Mouse (Mus musculus): Measurements from ENCODE around the gene Fgf12. TPM values are rescaled to one million over a fixed set of nuclear protein-coding genes. Genes with fewer than 3 reads are reported as not detected.

Gene Fgf12
- total and polyA plus RNA-seq, 3 experiments, result 0.76 TPM; not detected in 2

- ATAC-seq (ENCODE audit: extremely low read depth, insufficient number of reproducible peaks, low FRiP score, poor library complexity, severe bottlenecking) (no peak), DNase-seq (ENCODE audit: low spot score) (no peak)
- H3K36me3 ChIP-seq (replicated peaks), result no peaks in the 10 kb centered on the region
- TF ChIP-seq TAL1 (conservative IDR thresholded peaks at IDR 0.05; ENCODE audit: low read depth, low read length), result no peak
- TF ChIP-seq CTCF (IDR thresholded peaks at IDR 0.05; ENCODE audit: low read depth, low read length), result no peak
- no peak for TF ChIP-seq POLR2AphosphoS5 (IDR thresholded peaks at IDR 0.05; ENCODE audit: insufficient replicate concordance, low read depth, low read length)
- no peak overlapping the region; the same call in 1 of the 2 replicates for H3K4me3 ChIP-seq (ENCODE audit: low read depth, low read length)
- H3K4me1 ChIP-seq (ENCODE audit: insufficient read depth, low read depth, low read length), result no peaks in the 10 kb centered on the region
- peaks cover 23% of the 10 kb centered on the region for H3K9me3 ChIP-seq (replicated peaks)
- H3K27me3 ChIP-seq (ENCODE audit: insufficient read depth, low read length), result no peaks in the 10 kb centered on the region
Measured at GRCm38 (mm10) chr16:28564716-28565217, 188.1 kb downstream of the Fgf12 start.

GRCm38 (mm10) chr16:28564075-28564715 lies 188.7 kb downstream of the Fgf12 start:
- Histone ChIP-seq H3K4me3 (ENCODE audit: low read depth, low read length) (no peak overlapping the region; the same call in 1 of the 2 replicates), H3K27me3 (ENCODE audit: insufficient read depth, low read length) (no peaks in the 10 kb centered on the region), H3K4me1 (ENCODE audit: insufficient read depth, low read depth, low read length) (no peaks in the 10 kb centered on the region), H3K9me3 (replicated peaks) (peaks cover 23% of the 10 kb centered on the region), H3K36me3 (replicated peaks) (no peaks in the 10 kb centered on the region)
- DNase-seq (ENCODE audit: low spot score) (no peak), ATAC-seq (ENCODE audit: extremely low read depth, insufficient number of reproducible peaks, low FRiP score, poor library complexity, severe bottlenecking) (no peak; the same call in 1 of the 2 replicates)
- no peak for TF ChIP-seq GATA1 (IDR thresholded peaks at IDR 0.05; ENCODE audit: borderline replicate concordance, low read length)

GRCm38 (mm10) chr16:28562847-28563246 lies 190.0 kb downstream of the Fgf12 start:
- no peak for TF ChIP-seq CTCF (IDR thresholded peaks at IDR 0.05; ENCODE audit: low read depth, low read length)
- no peak for TF ChIP-seq GATA2 (IDR thresholded peaks at IDR 0.05; ENCODE audit: borderline replicate concordance, low read depth, low read length)
- TF ChIP-seq GATA1 (IDR thresholded peaks at IDR 0.05; ENCODE audit: borderline replicate concordance, low read length), result no peak
- no peak for TF ChIP-seq POLR2AphosphoS5 (IDR thresholded peaks at IDR 0.05; ENCODE audit: insufficient replicate concordance, low read depth, low read length)
- no peak for TF ChIP-seq TAL1 (conservative IDR thresholded peaks at IDR 0.05; ENCODE audit: low read depth, low read length)
- ATAC-seq (ENCODE audit: extremely low read depth, insufficient number of reproducible peaks, low FRiP score, poor library complexity, severe bottlenecking), result no peak

GRCm38 (mm10) chr16:28555219-28555618 lies 197.6 kb downstream of the Fgf12 start:
- Histone ChIP-seq H3K36me3 (replicated peaks) (no peaks in the 10 kb centered on the region), H3K4me3 (ENCODE audit: low read depth, low read length) (no peak overlapping the region), H3K4me1 (ENCODE audit: insufficient read depth, low read depth, low read length) (no peaks in the 10 kb centered on the region), H3K9me3 (replicated peaks) (0 out of 2 replicates have a peak, but pooled peaks cover 9% of the 10 kb centered on the region), H3K27me3 (ENCODE audit: insufficient read depth, low read length) (no peaks in the 10 kb centered on the region)
- TF ChIP-seq GATA1 (IDR thresholded peaks at IDR 0.05; ENCODE audit: borderline replicate concordance, low read length) (no peak), POLR2AphosphoS5 (IDR thresholded peaks at IDR 0.05; ENCODE audit: insufficient replicate concordance, low read depth, low read length) (no peak), GATA2 (IDR thresholded peaks at IDR 0.05; ENCODE audit: borderline replicate concordance, low read depth, low read length) (no peak), TAL1 (conservative IDR thresholded peaks at IDR 0.05; ENCODE audit: low read depth, low read length) (no peak), CTCF (IDR thresholded peaks at IDR 0.05; ENCODE audit: low read depth, low read length) (no peak)
- no peak for ATAC-seq (ENCODE audit: extremely low read depth, insufficient number of reproducible peaks, low FRiP score, poor library complexity, severe bottlenecking)
- no peak for DNase-seq (ENCODE audit: low spot score)

More at GRCm38 (mm10) chr16:28562847-28563246, 190.0 kb downstream of the Fgf12 start:
- Histone ChIP-seq H3K9me3 (replicated peaks) (peaks cover 23% of the 10 kb centered on the region), H3K4me3 (ENCODE audit: low read depth, low read length) (no peak overlapping the region), H3K27me3 (ENCODE audit: insufficient read depth, low read length) (no peaks in the 10 kb centered on the region), H3K36me3 (replicated peaks) (no peaks in the 10 kb centered on the region), H3K4me1 (ENCODE audit: insufficient read depth, low read depth, low read length) (no peaks in the 10 kb centered on the region)
- no peak for DNase-seq (ENCODE audit: low spot score)

GRCm38 (mm10) chr16:28539423-28539822 lies 213.4 kb downstream of the Fgf12 start:
- ATAC-seq (ENCODE audit: extremely low read depth, insufficient number of reproducible peaks, low FRiP score, poor library complexity, severe bottlenecking) (no peak), DNase-seq (ENCODE audit: low spot score) (no peak)
- Histone ChIP-seq H3K36me3 (replicated peaks) (no peaks in the 10 kb centered on the region), H3K27me3 (ENCODE audit: insufficient read depth, low read length) (no peaks in the 10 kb centered on the region), H3K4me3 (ENCODE audit: low read depth, low read length) (no peak overlapping the region), H3K4me1 (ENCODE audit: insufficient read depth, low read depth, low read length) (no peaks in the 10 kb centered on the region), H3K9me3 (replicated peaks) (peaks cover 3% of the 10 kb centered on the region; the same call in 1 of the 2 replicates)
- no peak for TF ChIP-seq CTCF (IDR thresholded peaks at IDR 0.05; ENCODE audit: low read depth, low read length)
- TF ChIP-seq GATA2 (IDR thresholded peaks at IDR 0.05; ENCODE audit: borderline replicate concordance, low read depth, low read length), result no peak
- TF ChIP-seq POLR2AphosphoS5 (IDR thresholded peaks at IDR 0.05; ENCODE audit: insufficient replicate concordance, low read depth, low read length), result no peak
- TF ChIP-seq TAL1 (conservative IDR thresholded peaks at IDR 0.05; ENCODE audit: low read depth, low read length), result no peak
- no peak for TF ChIP-seq GATA1 (IDR thresholded peaks at IDR 0.05; ENCODE audit: borderline replicate concordance, low read length)

GRCm38 (mm10) chr16:28517596-28518524 lies 235.0 kb downstream of the Fgf12 start:
- Histone ChIP-seq H3K4me1 (ENCODE audit: insufficient read depth, low read depth, low read length) (no peaks in the 10 kb centered on the region), H3K27me3 (ENCODE audit: insufficient read depth, low read length) (no peaks in the 10 kb centered on the region), H3K9me3 (replicated peaks) (peaks cover 2% of the 10 kb centered on the region; the same call in 1 of the 2 replicates), H3K4me3 (ENCODE audit: low read depth, low read length) (no peak overlapping the region), H3K36me3 (replicated peaks) (no peaks in the 10 kb centered on the region)
- ATAC-seq (ENCODE audit: extremely low read depth, insufficient number of reproducible peaks, low FRiP score, poor library complexity, severe bottlenecking), result 0 out of 2 replicates have a peak, but pooled peaks have one; percentile 60
- peak; percentile 84 for TF ChIP-seq CTCF (IDR thresholded peaks at IDR 0.05; ENCODE audit: low read depth, low read length)
- no peak for TF ChIP-seq POLR2AphosphoS5 (IDR thresholded peaks at IDR 0.05; ENCODE audit: insufficient replicate concordance, low read depth, low read length)
- DNase-seq (ENCODE audit: low spot score), result peak; percentile 8

Data from G1E (cell line).